Mouse (Mus musculus) adrenal gland, postnatal 25 days (tissue): ENCODE measurements around the gene Svs5. TPM values are rescaled to one million over a fixed set of nuclear protein-coding genes. Genes with fewer than 3 reads are reported as not detected.

Source experiments
- DNase-seq: peaks from one replicate; pipeline ENCODE4 v3.0.0; 2021; ENCODE audit warnings: mixed read lengths
- microRNA-seq, 2 experiments: library from miRNA; unstranded; fragments of <30 nt; microRNA quantifications; one replicate each; pipeline ENCODE4 v1.2.0; 2021
- total RNA-seq: library from RNA; stranded (reverse); gene quantifications from 2 replicates; pipeline ENCODE4 v1.2.3, GENCODE M21; 2021

Svs5 gene
- total RNA-seq, 1 experiment from 2014 or later, result 0.73 TPM

DNA sequence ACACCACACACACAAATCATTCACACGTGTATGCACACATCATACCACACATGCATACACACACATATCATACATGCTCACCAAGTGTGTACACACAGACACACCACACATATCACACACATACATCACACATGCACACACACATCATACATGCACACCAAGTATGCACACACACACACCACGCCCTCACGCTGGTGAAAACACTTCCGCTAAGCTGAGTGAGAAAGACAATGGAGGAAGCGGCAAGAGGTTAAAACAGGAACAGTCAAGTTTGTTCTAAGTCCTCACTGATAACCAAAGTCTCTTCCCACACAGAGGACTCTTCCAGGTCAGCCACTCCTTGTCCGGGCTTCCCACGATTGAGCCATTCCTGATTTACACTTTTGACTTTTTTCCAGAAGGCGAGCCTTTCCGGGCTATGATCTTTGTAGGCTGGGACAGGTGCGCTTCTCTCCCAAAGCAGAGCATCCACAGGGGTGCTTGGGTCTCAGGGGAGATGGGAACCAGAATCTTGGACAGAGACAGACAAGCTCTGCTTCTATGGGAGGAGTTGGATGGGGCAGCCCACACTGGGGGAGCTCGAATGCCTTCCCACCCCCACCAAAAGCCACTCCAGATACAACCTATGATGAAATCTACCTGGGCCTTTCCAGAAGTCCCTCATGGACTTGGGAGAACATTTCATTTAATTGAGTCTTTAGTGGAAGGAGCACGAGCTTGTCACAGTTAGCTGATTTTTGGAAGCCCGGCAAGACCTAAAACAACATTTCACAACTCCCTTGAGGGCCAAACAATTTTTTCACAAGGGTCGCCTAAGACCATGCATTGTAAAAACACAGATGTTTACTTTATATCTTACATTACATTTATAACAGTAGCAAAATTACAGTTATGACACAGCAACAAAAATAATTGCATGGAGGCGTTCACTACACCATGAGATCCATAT lies 45.2 kb downstream of the Svs5 start:
- DNase-seq, result no peak

DNA sequence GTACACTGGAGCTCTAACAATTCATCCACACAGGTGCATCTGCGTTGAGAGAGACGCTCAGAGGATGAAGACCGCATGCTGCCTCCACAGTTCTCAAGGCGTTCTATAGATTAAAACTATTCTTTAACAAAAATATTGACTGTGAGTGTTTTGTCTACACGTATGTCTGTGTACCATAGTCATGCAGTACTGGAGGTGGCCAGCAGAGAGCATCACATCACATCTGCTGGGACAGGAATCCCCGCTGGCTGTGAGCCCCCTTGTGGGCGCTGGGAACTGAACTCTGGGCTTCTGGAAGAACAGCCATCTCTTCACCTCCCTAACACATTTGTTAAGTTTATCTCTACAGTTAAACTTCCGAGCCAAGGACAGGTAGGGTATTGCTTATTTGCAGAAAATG lies 49.2 kb downstream of the Svs5 start:
- no peak for DNase-seq

DNA sequence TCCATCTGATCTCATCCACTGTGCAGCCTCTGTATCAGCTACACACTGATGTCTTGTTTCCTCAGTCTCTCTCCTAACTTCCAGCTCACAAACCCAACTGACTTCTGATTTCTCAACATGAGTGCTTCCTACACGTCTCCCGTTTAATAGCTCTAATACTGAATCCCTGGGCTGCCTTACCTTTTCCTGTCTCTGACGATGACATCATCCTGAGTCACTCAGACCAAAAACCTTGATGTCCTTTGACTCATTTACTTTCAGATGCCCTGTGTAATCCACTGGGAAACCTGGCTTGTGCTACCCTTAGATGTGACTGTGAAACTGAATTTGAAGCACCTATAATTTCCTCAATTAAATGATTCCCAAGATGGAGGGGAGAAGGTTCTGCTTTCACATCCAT lies 50.4 kb downstream of the Svs5 start:
- no peak for DNase-seq

Small RNA genes lying within 50 kb of the gene (microRNA-seq; reads per million reads assigned to microRNA genes)
- gene Mir7678, result 0 reads per million in 2 experiments

Other genes with a start within 250 kb of the Svs5 start
- not detected in 2 replicates for gene Kcns1, start 161.6 kb upstream of the Svs5 start, total RNA-seq
- gene Wfdc5, start 150.0 kb upstream of the Svs5 start, total RNA-seq, result not detected in 2 replicates
- gene Wfdc12, start 142.1 kb upstream of the Svs5 start, total RNA-seq, result 2.6 TPM in 1 of 2 replicates, not detected in the other
- not detected in 2 replicates for gene Wfdc15a, start 132.6 kb upstream of the Svs5 start, total RNA-seq
- gene Wfdc15b, start 111.1 kb upstream of the Svs5 start, total RNA-seq, result not detected in 2 replicates
- not detected in 2 replicates for gene Svs2, start 94.3 kb upstream of the Svs5 start, total RNA-seq
- gene Svs3b, start 76.1 kb upstream of the Svs5 start, total RNA-seq, result not detected in 2 replicates
- gene Svs4, start 54.3 kb upstream of the Svs5 start, total RNA-seq, result not detected in 2 replicates
- gene Svs3a, start 43.5 kb upstream of the Svs5 start, total RNA-seq, result not detected in 2 replicates
- gene Svs6, start 16.0 kb upstream of the Svs5 start, total RNA-seq, result not detected in 2 replicates
- gene Slpi, start 56.4 kb downstream of the Svs5 start, total RNA-seq, result 5.2 and 7.9 TPM in 2 replicates
- not detected in 2 replicates for gene Rbpjl, start 70.4 kb downstream of the Svs5 start, total RNA-seq
- gene Matn4, start 72.4 kb downstream of the Svs5 start, total RNA-seq, result 0.73 and 1.3 TPM in 2 replicates
- gene Sdc4, start 111.1 kb downstream of the Svs5 start, total RNA-seq, result 75.1 and 82.0 TPM in 2 replicates
- gene Sys1, start 124.2 kb downstream of the Svs5 start, total RNA-seq, result 27.0 and 30.0 TPM in 2 replicates
- 4.0 TPM in 1 of 2 replicates, not detected in the other for gene Gm20458, start 128.2 kb downstream of the Svs5 start, total RNA-seq
- not detected in 2 replicates for gene Trp53tg5, start 141.0 kb downstream of the Svs5 start, total RNA-seq
- 6.3 and 6.4 TPM in 2 replicates for gene Dbndd2, start 153.4 kb downstream of the Svs5 start, total RNA-seq
- gene Pigt, start 164.8 kb downstream of the Svs5 start, total RNA-seq, result 98.3 and 99.7 TPM in 2 replicates
- gene Wfdc2, start 229.7 kb downstream of the Svs5 start, total RNA-seq, result not detected in 2 replicates
- gene Spint3, start 240.7 kb downstream of the Svs5 start, total RNA-seq, result not detected in 2 replicates